Comparison of ENCODE assay signal across 10 mouse cellular contexts in genomic region chr15:86067941-86068495, GRCm38 (mm10). TPM values are rescaled to one million over a fixed set of nuclear protein-coding genes. Genes with fewer than 3 reads are reported as not detected.
DNase-seq lines count a peak whose midpoint lies in the region; ATAC-seq and TF ChIP-seq lines count a peak whose summit lies in the region.
"Had no signal": no experiment of that assay in that cellular context is flagged by ENCODE, and none has a peak within 500 bp of the region (broad histone marks: within the 10 kb centered on the region; RNA-seq: fewer than 3 reads in every experiment).

No protein-coding gene starts in this region.

- H3K9ac ChIP-seq in forebrain, embryonic 13.5 days = no peak overlapping the region
- no peak overlapping the region for H3K9ac ChIP-seq in forebrain, embryonic 12.5 days
- no peak overlapping the region for H3K9ac ChIP-seq in kidney, embryonic 14.5 days (ENCODE audit: low read depth, low read length)
- H3K9ac ChIP-seq in MEL (ENCODE audit: control insufficient read depth, low read depth, low read length, poor library complexity, severe bottlenecking) = no peak overlapping the region
- H3K9ac ChIP-seq in liver, embryonic 12.5 days = 0 out of 2 replicates have a peak overlapping the region, but pooled peaks have one; percentile 14
- H3K9ac ChIP-seq: stomach, embryonic 15.5 days had no signal

- peaks cover 5% of the 10 kb centered on the region; the same call in 1 of the 2 replicates for H3K36me3 ChIP-seq in forebrain, embryonic 13.5 days (ENCODE audit: poor library complexity, severe bottlenecking)
- no peaks in the 10 kb centered on the region for H3K36me3 ChIP-seq in forebrain, embryonic 12.5 days (replicated peaks)
- no peaks in the 10 kb centered on the region for H3K36me3 ChIP-seq in kidney, embryonic 14.5 days (ENCODE audit: control insufficient read depth, insufficient read depth, low read length)
- peaks cover 0 to 35% of the 10 kb centered on the region in 2 experiments; a peak in 3 of 4 replicates for H3K36me3 ChIP-seq in MEL (ENCODE audit: control insufficient read depth in 1 of 2, insufficient read depth in 2 of 2, low read length in 2 of 2)
- H3K36me3 ChIP-seq in liver, embryonic 12.5 days = peaks cover 5% of the 10 kb centered on the region
- H3K36me3 ChIP-seq: stomach, embryonic 15.5 days had no signal

- H3K4me3 ChIP-seq in forebrain, embryonic 13.5 days = no peak overlapping the region
- H3K4me3 ChIP-seq in forebrain, embryonic 12.5 days (replicated peaks) = no peak overlapping the region
- H3K4me3 ChIP-seq in kidney, embryonic 14.5 days (ENCODE audit: low read length) = no peak overlapping the region
- no peak overlapping the region for H3K4me3 ChIP-seq in MEL (ENCODE audit: control insufficient read depth in 1 of 2, insufficient read depth in 1 of 2, low read depth in 2 of 2, low read length in 2 of 2)
- no peak overlapping the region for H3K4me3 ChIP-seq in liver, embryonic 12.5 days
- H3K4me3 ChIP-seq: stomach, embryonic 15.5 days had no signal

- TF ChIP-seq CTCF in MEL (IDR thresholded peaks at IDR 0.05 in 2 of 3, conservative IDR thresholded peaks at IDR 0.05 in 1 of 3; ENCODE audit: control insufficient read depth in 1 of 3, insufficient read depth in 1 of 3, low read depth in 2 of 3, low read length in 3 of 3, poor library complexity in 1 of 3, severe bottlenecking in 1 of 3) = no peak

- TF ChIP-seq POLR2A in MEL (IDR thresholded peaks at IDR 0.05; ENCODE audit: control insufficient read depth in 1 of 2, insufficient read depth in 1 of 2, low read depth in 1 of 2, low read length in 2 of 2, poor library complexity in 1 of 2) = no peak; a peak in 1 of 4 replicates

- 0 out of 2 replicates have a peak overlapping the region, but pooled peaks have one; percentile 13 for H3K4me2 ChIP-seq in forebrain, embryonic 13.5 days
- no peak overlapping the region for H3K4me2 ChIP-seq in forebrain, embryonic 12.5 days
- H3K4me2 ChIP-seq in kidney, embryonic 14.5 days (replicated peaks; ENCODE audit: low read depth, low read length) = no peak overlapping the region
- peak overlapping the region; percentile 21; the same call in 1 of the 2 replicates for H3K4me2 ChIP-seq in liver, embryonic 12.5 days
- H3K4me2 ChIP-seq: stomach, embryonic 15.5 days had no signal

- ATAC-seq in forebrain, embryonic 13.5 days = no peak
- no peak for ATAC-seq in forebrain, embryonic 12.5 days (ENCODE audit: low FRiP score)
- ATAC-seq in kidney, embryonic 14.5 days (ENCODE audit: low FRiP score, low TSS enrichment) = no peak
- no peak for ATAC-seq in liver, embryonic 12.5 days

- DNase-seq in kidney, postnatal 10 days = peak; percentile 14
- no peak for DNase-seq in MEL (ENCODE audit: low read depth, low spot score)
- DNase-seq in layer of hippocampus, postnatal 14 days (ENCODE audit: low spot score in 2 of 2) = no peak
- no peak for DNase-seq in embryo, embryonic 10 days (ENCODE audit: low spot score)
- DNase-seq: adrenal gland, postnatal 10 days had no signal

- no peak overlapping the region for H3K27ac ChIP-seq in forebrain, embryonic 13.5 days
- H3K27ac ChIP-seq in forebrain, embryonic 12.5 days = no peak overlapping the region
- H3K27ac ChIP-seq in kidney, embryonic 14.5 days (ENCODE audit: low read depth, low read length) = no peak overlapping the region
- peak overlapping the region; percentile 24; the same call in 1 of the 2 replicates for H3K27ac ChIP-seq in MEL (ENCODE audit: control insufficient read depth, low read depth, low read length)
- H3K27ac ChIP-seq in liver, embryonic 12.5 days = peak overlapping the region; percentile 67; the same call in 1 of the 2 replicates

- no peak for TF ChIP-seq RAD21 in MEL (IDR thresholded peaks at IDR 0.05; ENCODE audit: low read depth, low read length)

- 83% methylated on average over 4 of the region's 4 CpGs for WGBS in forebrain, embryonic 13.5 days
- WGBS in forebrain, embryonic 12.5 days = 81% methylated on average over 4 of the region's 4 CpGs
- WGBS in kidney, embryonic 14.5 days = 77% methylated on average over 4 of the region's 4 CpGs
- WGBS in liver, embryonic 12.5 days (ENCODE audit: insufficient replicate concordance) = 84% methylated on average over 4 of the region's 4 CpGs

- peaks cover 65% of the 10 kb centered on the region for H3K4me1 ChIP-seq in forebrain, embryonic 13.5 days
- peaks cover 45% of the 10 kb centered on the region for H3K4me1 ChIP-seq in forebrain, embryonic 12.5 days
- H3K4me1 ChIP-seq in kidney, embryonic 14.5 days (ENCODE audit: control insufficient read depth, insufficient read depth, low read length) = peaks cover 34% of the 10 kb centered on the region
- H3K4me1 ChIP-seq in MEL (ENCODE audit: control insufficient read depth in 1 of 2, insufficient read depth in 2 of 2, low read length in 2 of 2) = peaks cover 2 to 41% of the 10 kb centered on the region in 2 experiments
- H3K4me1 ChIP-seq in liver, embryonic 12.5 days = peaks cover 92% of the 10 kb centered on the region

- no peak for TF ChIP-seq EP300 in MEL (IDR thresholded peaks at IDR 0.05; ENCODE audit: low read depth in 1 of 2, low read length in 2 of 2)

- peaks cover 65% of the 10 kb centered on the region for H3K79me2 ChIP-seq in MEL (ENCODE audit: control insufficient read depth, insufficient read depth, low read length, poor library complexity)

- H3K9me3 ChIP-seq in forebrain, embryonic 13.5 days (replicated peaks) = no peaks in the 10 kb centered on the region
- H3K9me3 ChIP-seq in forebrain, embryonic 12.5 days = 0 out of 2 replicates have a peak, but pooled peaks cover 4% of the 10 kb centered on the region
- no peaks in the 10 kb centered on the region for H3K9me3 ChIP-seq in kidney, embryonic 14.5 days (ENCODE audit: control insufficient read depth, low read length)
- H3K9me3 ChIP-seq in MEL (replicated peaks; ENCODE audit: insufficient read depth, low read length) = no peaks in the 10 kb centered on the region
- no peaks in the 10 kb centered on the region for H3K9me3 ChIP-seq in liver, embryonic 12.5 days (replicated peaks)
- H3K9me3 ChIP-seq: stomach, embryonic 15.5 days had no signal

- H3K27me3 ChIP-seq in forebrain, embryonic 13.5 days = no peaks in the 10 kb centered on the region
- no peaks in the 10 kb centered on the region for H3K27me3 ChIP-seq in forebrain, embryonic 12.5 days
- H3K27me3 ChIP-seq in kidney, embryonic 14.5 days (ENCODE audit: control insufficient read depth, insufficient read depth, low read length) = no peaks in the 10 kb centered on the region
- H3K27me3 ChIP-seq in MEL (ENCODE audit: control insufficient read depth in 1 of 2, insufficient read depth in 2 of 2, low read length in 2 of 2) = no peaks in the 10 kb centered on the region
- H3K27me3 ChIP-seq in liver, embryonic 12.5 days (replicated peaks) = no peaks in the 10 kb centered on the region
- H3K27me3 ChIP-seq: stomach, embryonic 15.5 days had no signal

TF ChIP-seq in MEL, 35 proteins besides CTCF, POLR2A, EP300 and RAD21:
- TF ChIP-seq CHD1 (IDR thresholded peaks at IDR 0.05; ENCODE audit: low read depth, low read length) (no peak), MAX (IDR thresholded peaks at IDR 0.05; ENCODE audit: low read length) (no peak), TBP (IDR thresholded peaks at IDR 0.05; ENCODE audit: low read depth, low read length) (no peak), USF1 (IDR thresholded peaks at IDR 0.05; ENCODE audit: low read depth, low read length) (no peak), GATA1 (IDR thresholded peaks at IDR 0.05; ENCODE audit: low read depth, low read length) (no peak)
TF ChIP-seq in MEL: peak in this region for 0.

RNA-seq across cellular contexts. Expression of gene Gramd4, which starts 10.5 kb away (rescaled TPM):
- 30.1 and 31.6 TPM in 2 replicates for polyA plus RNA-seq in forebrain, embryonic 13.5 days (2015; fragmentation: Nextera tagmentation; extraction: Ambion mirVana)
- polyA plus RNA-seq in forebrain, embryonic 12.5 days (2016; fragmentation: Nextera tagmentation; extraction: Ambion mirVana) = 33.4 and 36.6 TPM in 2 replicates
- 6.5 and 9.7 TPM in 2 replicates for polyA plus RNA-seq in kidney, embryonic 14.5 days (2014; fragmentation: Nextera tagmentation; extraction: Ambion mirVana)
- total RNA-seq in MEL (2012; rRNA removed) = 34.1 and 43.1 TPM in 2 replicates
- 10 to 100 TPM; 35.2 to 38.0 TPM for polyA plus RNA-seq in MEL (2012; ENCODE audit: insufficient read depth in 1 of 2, insufficient read length in 2 of 2, low read depth in 1 of 2, low replicate concordance in 2 of 2, missing spikeins in 1 of 2)
- 14.4 and 15.1 TPM in 2 replicates for polyA plus RNA-seq in liver, embryonic 12.5 days (2016; fragmentation: Nextera tagmentation; extraction: Ambion mirVana)
- 10 to 100 TPM; 26.5 to 28.4 TPM for total RNA-seq in layer of hippocampus, postnatal 14 days (2021)

RNA-seq across cellular contexts. Expression of gene Celsr1, which starts 34.4 kb away (rescaled TPM):
- 6.6 and 7.1 TPM in 2 replicates for polyA plus RNA-seq in forebrain, embryonic 13.5 days (2015; fragmentation: Nextera tagmentation; extraction: Ambion mirVana)
- polyA plus RNA-seq in forebrain, embryonic 12.5 days (2016; fragmentation: Nextera tagmentation; extraction: Ambion mirVana) = 7.3 and 7.9 TPM in 2 replicates
- polyA plus RNA-seq in kidney, embryonic 14.5 days (2014; fragmentation: Nextera tagmentation; extraction: Ambion mirVana) = 6.8 and 8.8 TPM in 2 replicates
- total RNA-seq in MEL (2012; rRNA removed) = 0.12 and 0.16 TPM in 2 replicates
- under 1 TPM in 1 of 2 experiments, not detected in 1; 0.42 TPM for polyA plus RNA-seq in MEL (2012; ENCODE audit: insufficient read depth in 1 of 2, insufficient read length in 2 of 2, low read depth in 1 of 2, low replicate concordance in 2 of 2, missing spikeins in 1 of 2)
- 0.11 and 0.25 TPM in 2 replicates for polyA plus RNA-seq in liver, embryonic 12.5 days (2016; fragmentation: Nextera tagmentation; extraction: Ambion mirVana)
- 1 to 10 TPM; 5.5 to 5.8 TPM for total RNA-seq in layer of hippocampus, postnatal 14 days (2021)

Comparison
In these comparisons a context has a peak if more than half of its experiments do, and no peak if none do; other contexts are left out.
1. H3K4me2 ChIP-seq: peak in forebrain, embryonic 13.5 days (single experiment) and liver, embryonic 12.5 days (single experiment); none in forebrain, embryonic 12.5 days (single experiment) and kidney, embryonic 14.5 days (single experiment).
2. H3K27ac ChIP-seq: peak in MEL (single experiment) and liver, embryonic 12.5 days (single experiment); none in forebrain, embryonic 13.5 days (single experiment), forebrain, embryonic 12.5 days (single experiment) and kidney, embryonic 14.5 days (single experiment).